Mouse (Mus musculus) gastrocnemius, postnatal 4 days (tissue): ENCODE data around the gene 1700024G13Rik. TPM values are rescaled to one million over a fixed set of nuclear protein-coding genes. Genes with fewer than 3 reads are reported as not detected.
"Not testable (repeated sequence)": the region's sequence is repeated elsewhere in the genome, so short reads cannot be mapped to it uniquely, and the experiment has no call there.

Experiments
- DNase-seq, 2 experiments: peaks; one replicate each; pipeline ENCODE4 v3.0.0; 2021 to 2022; ENCODE audit warnings: low spot score in 2 of 2, mixed read lengths in 2 of 2
- long read RNA-seq, 2 experiments: library from polyadenylated mRNA; stranded (forward); transcript quantifications; one replicate each; pipeline ENCODE4 v2.0.0; 2021
- total RNA-seq, 2 experiments: library from RNA; stranded (reverse); gene quantifications; 2 replicates each; pipeline ENCODE4 v1.2.3; 2021

Gene 1700024G13Rik
- not detected for total RNA-seq
- long read RNA-seq, experiment 1, result 0 reads
- long read RNA-seq, experiment 2, result 0 reads

- peak in 1 of 2 experiments; percentile 13 for DNase-seq
Observed at GRCm38 (mm10) chr14:32388196-32388595, at the start of gene 1700024G13Rik. Gene 1700024G13Rik, minus strand, starts transcription at chr14:32388391.

- DNase-seq, result no peak
Observed at GRCm38 (mm10) chr14:32437352-32437793, 49.2 kb upstream of the 1700024G13Rik start.

- DNase-seq, result no peak
Observed at GRCm38 (mm10) chr14:32429030-32429602, 40.9 kb upstream of the 1700024G13Rik start.

DNA sequence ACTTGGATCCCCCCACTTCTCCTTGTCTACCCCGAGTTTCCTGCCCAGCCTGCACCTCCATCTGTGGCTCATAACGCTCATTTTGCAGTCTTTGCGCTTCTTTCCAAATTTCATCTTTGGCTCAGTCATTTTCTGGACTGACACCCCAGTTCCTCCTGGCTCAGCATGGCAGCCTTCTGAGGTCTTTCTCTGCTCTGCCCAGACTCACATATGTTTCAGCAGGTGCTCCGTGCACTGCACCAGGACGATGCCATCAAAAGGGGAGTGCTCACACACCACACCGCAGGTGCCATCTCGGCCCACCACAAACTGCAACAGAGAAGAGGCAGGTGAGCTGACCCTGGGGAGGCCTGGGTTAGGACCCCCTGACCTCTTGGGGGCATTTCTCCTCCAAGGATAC is 35.8 kb upstream of the 1700024G13Rik start:
- no peak for DNase-seq

DNA sequence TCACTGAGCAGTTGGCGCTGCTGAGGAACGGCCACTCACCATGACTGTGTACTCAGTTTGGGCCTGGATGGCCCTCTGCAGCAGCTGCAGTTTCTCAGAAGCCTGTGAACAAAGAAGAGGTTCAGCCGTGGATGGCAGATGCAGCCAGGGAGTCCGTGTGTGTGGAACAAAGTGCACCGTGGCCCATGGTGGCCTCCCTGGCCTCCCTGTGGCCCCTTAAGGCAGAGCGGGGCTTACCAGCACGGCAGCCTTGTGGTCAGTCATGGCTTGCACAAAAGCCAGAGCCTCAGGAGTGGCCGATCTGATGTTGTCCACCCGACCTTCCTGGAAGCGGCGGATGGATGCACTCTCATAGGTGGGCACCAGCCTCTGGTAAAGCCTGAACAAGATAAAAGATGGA is 30.6 kb upstream of the 1700024G13Rik start:
- no peak for DNase-seq

DNA sequence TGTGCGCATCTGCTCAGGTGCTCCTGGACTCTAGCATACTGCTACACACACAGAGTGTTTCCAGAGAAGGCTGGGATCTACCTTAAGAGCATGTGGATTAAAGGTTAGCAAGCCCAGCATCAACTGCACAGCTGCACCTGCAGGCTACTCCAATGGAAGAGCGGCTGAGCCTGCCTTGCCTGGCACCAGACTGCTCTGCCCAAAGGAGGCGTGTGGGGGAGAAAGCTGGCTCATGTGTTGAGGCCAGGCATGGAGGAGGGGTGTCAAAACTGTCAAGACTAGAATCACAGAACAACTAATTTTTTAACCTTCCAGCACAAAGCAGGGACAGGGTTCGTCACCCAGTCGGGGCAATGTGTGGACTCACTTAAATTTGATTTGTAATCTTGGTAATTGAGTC is 23.9 kb upstream of the 1700024G13Rik start:
- no peak for DNase-seq

DNA sequence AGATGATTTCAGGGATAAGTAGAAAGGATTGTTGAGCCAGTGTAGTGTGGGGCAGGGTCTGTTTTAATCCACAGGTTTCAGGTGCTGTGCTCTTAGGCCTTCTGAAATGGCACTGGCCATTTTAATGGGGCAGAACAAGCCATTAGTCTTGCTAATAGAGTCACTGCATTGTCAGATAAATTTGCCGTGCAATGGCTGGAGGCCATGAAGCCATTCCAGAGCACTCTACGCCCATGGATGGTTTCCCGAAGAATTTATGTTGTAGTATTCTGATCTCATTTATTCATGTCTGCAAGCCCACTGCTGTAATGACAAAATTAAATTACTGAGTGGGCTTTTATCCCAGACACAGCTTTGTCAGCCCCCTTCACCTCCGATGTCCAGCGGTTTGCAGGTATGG is 21.9 kb upstream of the 1700024G13Rik start:
- no peak for DNase-seq

GRCm38 (mm10) chr14:32405399-32405798 is 17.2 kb upstream of the 1700024G13Rik start:
- not testable (repeated sequence) for DNase-seq

- no peak for DNase-seq
Observed at GRCm38 (mm10) chr14:32381619-32382018, 6.6 kb downstream of the 1700024G13Rik start.

- no peak for DNase-seq
Observed at GRCm38 (mm10) chr14:32381066-32381465, 7.1 kb downstream of the 1700024G13Rik start.

DNA sequence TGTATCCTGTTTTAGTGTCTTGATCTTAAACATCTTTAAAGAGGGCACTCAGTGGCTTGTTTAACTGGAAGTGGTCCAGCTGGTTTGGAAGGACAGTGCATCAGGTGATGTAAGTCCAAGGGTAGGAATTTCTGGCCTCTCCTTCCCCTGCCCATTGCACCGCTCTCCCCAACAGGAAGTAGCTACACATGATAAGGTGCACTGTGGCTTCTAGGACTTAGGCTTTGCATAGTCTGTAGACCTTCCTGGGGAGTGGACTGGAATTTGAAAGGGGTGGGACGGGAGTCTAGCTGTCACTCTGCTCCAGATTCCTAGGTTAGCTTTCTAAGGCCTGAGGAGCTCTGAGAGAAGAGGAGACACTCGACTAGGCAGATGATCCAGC is 8.1 kb downstream of the 1700024G13Rik start:
- DNase-seq, result no peak

DNA sequence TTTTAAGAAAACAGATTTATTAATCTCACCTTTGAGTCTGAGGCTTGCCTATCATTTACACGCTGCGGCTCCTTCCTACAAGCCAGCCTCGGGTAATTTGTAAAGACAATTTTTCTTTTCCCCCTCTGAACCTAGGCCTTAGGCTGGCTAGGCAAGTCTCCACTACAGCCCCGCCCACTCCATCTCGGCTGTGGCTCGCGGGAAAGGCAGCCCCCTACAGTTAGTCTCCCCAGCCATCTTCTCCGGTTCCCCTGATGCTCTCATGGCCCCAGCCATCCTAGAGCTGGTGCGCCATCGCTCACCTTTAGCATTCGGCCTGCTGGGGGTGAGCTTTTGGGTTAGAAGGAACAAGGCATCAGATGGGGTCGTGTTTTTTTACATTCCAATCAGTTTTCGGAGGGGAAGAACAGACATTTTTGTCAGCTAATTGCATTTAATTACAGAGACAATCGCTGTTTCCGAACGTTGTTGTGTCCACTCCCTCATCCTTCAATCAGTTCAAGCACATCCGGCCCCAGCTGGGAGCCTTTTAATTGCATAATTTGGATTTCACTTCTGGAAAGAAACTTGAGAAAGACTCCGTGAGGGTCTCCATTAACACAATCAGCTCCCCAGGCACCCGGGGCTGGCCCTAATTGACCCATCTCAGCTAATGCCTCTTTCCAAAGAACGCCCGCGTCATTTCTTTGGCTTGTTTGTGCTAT is 8.6 kb downstream of the 1700024G13Rik start:
- no peak for DNase-seq

DNA sequence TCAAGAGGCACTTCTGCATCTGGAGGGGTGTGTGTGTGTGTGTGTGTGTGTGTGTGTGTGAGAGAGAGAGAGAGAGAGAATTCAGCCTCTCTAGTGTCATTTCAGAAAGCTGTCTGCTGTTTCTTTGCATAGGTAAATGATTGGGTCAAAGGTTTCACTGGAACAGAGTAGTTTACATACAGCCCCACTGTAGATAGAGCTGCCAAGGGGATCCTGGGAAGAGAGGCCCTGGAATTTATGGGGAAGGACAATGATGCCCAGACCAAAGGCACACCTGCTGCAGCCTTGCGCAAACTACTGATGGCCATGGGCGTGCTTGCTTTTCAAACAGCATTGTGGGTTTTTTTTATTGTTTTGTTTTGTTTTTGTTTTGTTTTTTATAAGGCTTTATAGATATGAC is 15.7 kb downstream of the 1700024G13Rik start:
- no peak for DNase-seq

DNA sequence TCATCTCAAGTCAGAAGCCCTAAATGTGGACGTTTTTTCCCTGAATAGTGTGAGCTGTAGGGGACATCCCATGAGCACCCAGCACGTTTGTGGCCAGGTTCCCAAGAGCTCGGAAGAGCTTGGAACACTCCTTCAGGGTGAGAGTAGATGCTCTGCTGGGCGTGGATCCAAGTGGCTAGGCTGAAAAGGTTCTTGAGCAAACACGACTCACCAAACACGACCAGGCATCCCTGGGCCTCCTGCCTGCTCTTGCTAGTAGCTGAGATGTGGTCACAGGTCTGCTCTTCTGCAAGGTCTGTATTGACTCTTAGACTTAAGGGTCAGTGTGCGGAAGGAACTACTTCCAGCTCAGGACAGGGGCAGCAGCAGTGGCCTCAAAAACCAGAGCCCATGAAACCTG is 18.4 kb downstream of the 1700024G13Rik start:
- DNase-seq, result no peak

- DNase-seq, result no peak
Observed at GRCm38 (mm10) chr14:32364359-32364758, 23.8 kb downstream of the 1700024G13Rik start.

GRCm38 (mm10) chr14:32351181-32351920 is 36.8 kb downstream of the 1700024G13Rik start:
- DNase-seq, result not testable (repeated sequence)

DNA sequence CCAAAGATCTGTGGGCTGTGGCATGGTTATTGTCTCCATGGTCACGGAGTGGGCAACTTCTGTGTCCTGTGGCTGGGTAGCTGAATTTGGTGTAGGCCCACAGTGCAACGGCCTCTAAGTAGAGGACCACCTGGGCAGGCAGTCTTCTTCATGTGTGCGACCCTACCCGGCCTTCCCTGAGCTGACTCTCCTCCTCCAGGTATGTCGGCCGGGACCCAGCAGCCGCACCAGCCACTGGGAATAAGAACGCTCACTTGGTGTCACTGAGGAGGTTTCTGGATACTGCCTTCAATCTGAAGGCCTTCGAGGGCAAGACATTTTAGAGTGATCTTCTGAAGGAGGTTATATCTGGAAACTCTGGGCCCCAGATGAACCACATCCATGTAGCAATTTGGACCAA is 40.9 kb downstream of the 1700024G13Rik start:
- no peak for DNase-seq

DNA sequence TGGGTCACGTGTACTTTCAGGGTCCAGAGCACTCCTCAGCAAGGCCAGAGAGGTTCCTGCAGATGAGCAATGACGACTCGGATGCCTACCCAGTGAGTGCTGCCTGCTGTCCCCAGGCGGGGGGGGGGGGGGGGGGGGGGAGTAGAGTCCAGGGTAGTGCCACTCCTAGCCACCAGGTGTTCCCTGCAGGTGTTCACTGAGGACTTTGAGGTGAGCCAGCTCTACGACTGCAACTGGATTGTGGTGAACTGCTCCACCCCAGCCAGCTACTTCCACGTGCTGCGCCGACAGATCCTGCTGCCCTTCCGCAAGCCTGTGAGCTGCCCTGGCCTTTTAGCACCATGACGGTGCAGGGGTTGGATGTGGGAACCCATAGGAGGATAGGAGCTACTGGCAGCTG is 43.5 kb downstream of the 1700024G13Rik start:
- DNase-seq, result no peak

GRCm38 (mm10) chr14:32344176-32344575 is 44.0 kb downstream of the 1700024G13Rik start:
- DNase-seq, result no peak

GRCm38 (mm10) chr14:32341823-32342222 is 46.4 kb downstream of the 1700024G13Rik start:
- no peak for DNase-seq

GRCm38 (mm10) chr14:32336547-32336946 is 51.6 kb downstream of the 1700024G13Rik start:
- DNase-seq, result no peak

DNA sequence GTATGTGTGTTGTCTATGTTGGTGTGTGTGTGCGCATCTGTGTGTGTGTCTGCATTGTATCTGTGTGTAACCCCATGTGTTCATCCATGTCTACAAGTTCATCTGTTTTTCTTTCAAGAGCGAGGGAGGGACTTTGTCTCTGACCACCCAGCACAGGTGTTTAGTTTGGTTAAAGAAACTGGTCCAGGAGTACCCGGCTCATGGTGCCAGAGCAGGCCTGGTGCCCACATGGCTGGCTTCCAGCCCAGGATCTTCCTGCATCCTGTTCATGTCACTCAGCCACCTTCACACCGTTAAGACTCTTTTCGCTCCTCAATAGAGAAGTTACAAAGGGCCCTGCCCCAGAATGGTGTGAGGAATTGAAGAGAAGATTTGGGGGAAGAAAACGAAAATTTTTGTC is 52.2 kb downstream of the 1700024G13Rik start:
- no peak for DNase-seq
